Mouse (Mus musculus): ENCODE results near the gene Dazl.

DNA sequence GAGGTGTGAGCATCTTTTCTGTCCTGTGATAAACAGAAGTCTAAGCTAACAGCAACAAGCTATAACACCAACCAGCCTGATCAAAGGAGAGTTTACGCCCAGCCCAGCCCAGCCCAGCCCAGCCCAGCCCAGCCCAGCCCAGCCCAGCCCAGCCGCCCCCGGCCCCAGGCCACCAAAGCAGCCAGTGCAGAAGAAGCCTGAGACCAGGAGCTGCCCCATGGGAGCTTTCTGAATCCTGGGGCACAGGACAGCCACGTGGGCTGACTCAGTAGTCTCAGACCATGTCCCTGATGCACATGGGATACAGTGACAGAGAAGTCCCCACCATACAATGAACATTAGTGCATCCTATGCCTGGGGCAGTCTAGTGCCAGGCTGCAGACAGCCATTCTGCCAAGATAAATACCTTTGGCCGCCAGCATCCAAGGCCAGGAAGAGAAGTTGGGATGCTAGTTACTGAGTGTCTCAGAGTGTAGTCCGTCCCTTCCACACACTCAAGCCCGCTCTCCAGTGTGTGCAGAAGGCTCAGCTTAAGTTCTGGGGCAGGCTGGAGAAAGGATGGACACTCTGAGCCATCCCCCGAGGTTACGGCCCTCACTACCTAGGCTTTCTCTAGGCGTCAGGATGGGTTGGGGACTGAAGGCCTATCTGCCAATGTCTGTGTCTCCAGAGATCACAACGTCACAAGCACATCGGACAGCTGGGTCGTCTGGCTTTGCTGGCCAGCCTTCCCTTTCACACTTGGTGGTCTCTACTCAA, 57.3 kb downstream of the Dazl start:
- TF ChIP-seq POLR2A (IDR thresholded peaks at IDR 0.05; ENCODE audit: borderline replicate concordance, insufficient read depth, low read length), result no peak
- TF ChIP-seq CTCF (IDR thresholded peaks at IDR 0.05; ENCODE audit: borderline replicate concordance, insufficient read depth, low read depth, low read length), result no peak

Data from cerebellum, adult 2 months (tissue).